Mouse (Mus musculus) neural tube, embryonic 10.5 days (tissue): ENCODE measurements at regions not wholly inside any gene's neighbourhood (a gene's known extent, or its start where the extent isn't known, plus 50 kb on each side); places are given as distances from the start of the nearest gene placed in this dataset.
"Not testable (repeated sequence)": the region's sequence is repeated elsewhere in the genome, so short reads cannot be mapped to it uniquely, and the experiment has no call there.

Experiments used
- DNase-seq: peaks from one replicate; pipeline ENCODE4 v3.0.0-alpha.2; 2017; ENCODE audit warnings: low spot score; ENCODE audit errors: extremely low spot score

- no peak for DNase-seq
Measured at GRCm38 (mm10) chr17:84844950-84845349, 54.4 kb upstream of the Lrpprc start.

- DNase-seq, result no peak
Measured at GRCm38 (mm10) chr17:84846141-84846540, 55.6 kb upstream of the Lrpprc start.

GRCm38 (mm10) chr17:84848385-84849030, 57.9 kb upstream of the Lrpprc start:
- no peak for DNase-seq

- DNase-seq, result no peak
Measured at GRCm38 (mm10) chr17:84849031-84849405, 58.4 kb upstream of the Lrpprc start.

- no peak for DNase-seq
Measured at GRCm38 (mm10) chr17:84850464-84850863, 59.9 kb upstream of the Lrpprc start.

GRCm38 (mm10) chr17:84850893-84851292, 60.3 kb upstream of the Lrpprc start:
- no peak for DNase-seq

GRCm38 (mm10) chr17:84856971-84857370, 66.4 kb upstream of the Lrpprc start:
- no peak for DNase-seq

GRCm38 (mm10) chr17:84858830-84859229, 68.2 kb upstream of the Lrpprc start:
- no peak for DNase-seq

GRCm38 (mm10) chr17:84859916-84860315, 69.3 kb upstream of the Lrpprc start:
- DNase-seq, result no peak

GRCm38 (mm10) chr17:84860835-84861234, 70.2 kb upstream of the Lrpprc start:
- no peak for DNase-seq

- DNase-seq, result not testable (repeated sequence)
Measured at GRCm38 (mm10) chr17:84864231-84864630, 73.6 kb upstream of the Lrpprc start.

- DNase-seq, result no peak
Measured at GRCm38 (mm10) chr17:84865158-84865557, 74.6 kb upstream of the Lrpprc start.

GRCm38 (mm10) chr17:84865566-84865965, 75.0 kb upstream of the Lrpprc start:
- DNase-seq, result no peak

GRCm38 (mm10) chr17:84869074-84869722, 78.6 kb upstream of the Lrpprc start:
- no peak for DNase-seq

- no peak for DNase-seq
Measured at GRCm38 (mm10) chr17:84873554-84873953, 83.0 kb upstream of the Lrpprc start.

- no peak for DNase-seq
Measured at GRCm38 (mm10) chr17:84874494-84874893, 82.0 kb upstream of the Ppm1b start.

GRCm38 (mm10) chr17:84875031-84875430, 81.5 kb upstream of the Ppm1b start:
- DNase-seq, result no peak

- DNase-seq, result no peak
Measured at GRCm38 (mm10) chr17:84876037-84876436, 80.5 kb upstream of the Ppm1b start.

GRCm38 (mm10) chr17:84877176-84877863, 79.2 kb upstream of the Ppm1b start:
- DNase-seq, result peak; percentile 22

- peak; percentile 60 for DNase-seq
Measured at GRCm38 (mm10) chr17:84877864-84878224, 78.7 kb upstream of the Ppm1b start.

GRCm38 (mm10) chr17:84878316-84878715, 78.2 kb upstream of the Ppm1b start:
- DNase-seq, result no peak

GRCm38 (mm10) chr17:84879146-84879545, 77.4 kb upstream of the Ppm1b start:
- DNase-seq, result no peak

GRCm38 (mm10) chr17:84880946-84881345, 75.6 kb upstream of the Ppm1b start:
- no peak for DNase-seq
